Mouse (Mus musculus) G1E (cell line): ENCODE data around the gene Setdb1.

Source experiments
- CTCF ChIP-seq: IDR thresholded peaks from 2 replicates; pipeline ENCODE4 v1.5.1; 2012; ENCODE audit warnings: low read depth, low read length, inconsistent platforms, mixed read lengths
- GATA2 ChIP-seq: IDR thresholded peaks from 2 replicates; pipeline ENCODE4 v1.6.1; 2012; ENCODE audit warnings: low read depth, low read length, inconsistent platforms, borderline replicate concordance

- TF ChIP-seq CTCF (no peak), GATA2 (no peak)
These were observed 79.9 kb downstream of the Setdb1 start for GRCm38 (mm10) chr3:95277149-95277551.
